Mouse (Mus musculus): Measurements from ENCODE around the gene Tnxb. TPM values are rescaled to one million over a fixed set of nuclear protein-coding genes. Genes with fewer than 3 reads are reported as not detected.

Tnxb gene
- polyA plus RNA-seq, 1 experiment = 34.1 TPM

DNA sequence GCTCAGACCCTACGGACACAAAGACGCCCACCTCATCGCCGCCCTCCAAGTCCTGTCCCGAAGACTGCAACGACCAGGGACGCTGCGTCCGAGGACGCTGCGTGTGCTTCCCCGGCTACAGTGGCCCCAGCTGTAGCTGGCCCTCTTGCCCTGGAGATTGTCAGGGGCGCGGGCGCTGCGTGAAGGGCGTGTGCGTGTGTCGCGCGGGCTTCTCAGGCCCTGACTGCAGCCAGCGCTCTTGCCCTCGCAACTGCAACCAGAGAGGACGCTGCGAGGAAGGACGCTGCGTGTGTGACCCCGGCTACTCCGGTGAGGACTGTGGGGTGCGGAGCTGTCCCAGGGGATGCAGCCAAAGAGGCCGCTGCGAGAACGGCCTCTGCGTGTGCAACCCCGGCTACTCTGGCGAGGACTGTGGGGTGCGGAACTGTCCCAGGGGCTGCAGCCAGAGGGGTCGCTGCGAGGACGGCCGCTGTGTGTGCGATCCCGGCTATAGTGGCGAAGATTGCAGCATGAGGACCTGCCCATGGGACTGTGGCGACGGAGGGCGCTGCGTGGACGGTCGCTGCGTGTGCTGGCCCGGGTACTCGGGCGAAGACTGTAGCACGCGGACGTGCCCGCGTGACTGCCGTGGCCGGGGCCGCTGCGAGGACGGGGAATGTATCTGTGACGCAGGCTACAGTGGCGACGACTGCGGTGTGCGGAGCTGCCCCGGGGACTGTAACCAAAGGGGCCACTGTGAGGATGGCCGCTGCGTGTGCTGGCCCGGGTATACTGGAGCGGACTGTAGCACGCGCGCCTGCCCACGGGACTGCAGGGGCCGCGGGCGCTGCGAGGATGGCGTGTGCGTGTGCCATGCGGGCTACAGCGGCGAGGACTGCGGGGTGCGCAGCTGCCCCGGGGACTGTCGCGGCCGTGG lies 1.1 kb downstream of the Tnxb start:
- Histone ChIP-seq H3K4me3 (ENCODE audit: extremely low read depth, insufficient read depth, insufficient read length) (no peak overlapping the region), H3K4me1 (ENCODE audit: control insufficient read depth, insufficient read depth, insufficient read length) (no peaks in the 10 kb centered on the region; the same call in 1 of the 2 replicates), H3K27ac (ENCODE audit: insufficient read depth, low read length) (no peak overlapping the region), H3K27me3 (ENCODE audit: control insufficient read depth, insufficient read depth, low read length) (peaks cover 10% of the 10 kb centered on the region), H3K36me3 (ENCODE audit: control insufficient read depth, insufficient read depth, low read length) (no peaks in the 10 kb centered on the region)
- WGBS = 26% methylated on average over 93 of the region's 93 CpGs
- no peak for DNase-seq (ENCODE audit: low read depth in 1 of 2, low spot score in 2 of 2)
- no peak for TF ChIP-seq CTCF (IDR thresholded peaks at IDR 0.05; ENCODE audit: extremely low read depth, insufficient read depth, insufficient read length, insufficient replicate concordance)
- TF ChIP-seq POLR2A (IDR thresholded peaks at IDR 0.05; ENCODE audit: low read depth, low read length) = no peak

DNA sequence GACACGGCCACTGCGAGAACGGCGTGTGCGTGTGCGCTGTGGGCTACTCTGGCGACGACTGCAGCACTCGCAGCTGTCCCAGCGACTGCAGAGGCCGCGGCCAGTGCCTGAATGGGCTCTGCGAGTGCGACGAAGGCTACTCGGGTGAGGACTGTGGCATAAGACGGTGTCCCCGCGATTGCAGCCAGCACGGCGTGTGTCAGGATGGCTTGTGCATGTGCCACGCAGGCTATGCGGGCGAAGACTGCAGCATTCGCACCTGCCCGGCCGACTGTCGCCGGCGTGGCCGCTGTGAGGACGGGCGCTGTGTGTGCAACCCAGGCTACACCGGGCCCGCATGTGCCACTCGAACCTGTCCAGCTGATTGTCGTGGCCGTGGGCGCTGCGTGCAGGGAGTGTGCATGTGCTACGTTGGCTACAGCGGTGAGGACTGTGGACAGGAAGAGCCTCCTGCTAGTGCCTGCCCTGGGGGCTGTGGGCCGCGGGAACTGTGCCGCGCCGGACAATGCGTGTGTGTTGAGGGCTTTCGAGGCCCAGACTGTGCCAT lies 2.0 kb downstream of the Tnxb start:
- TF ChIP-seq POLR2A (IDR thresholded peaks at IDR 0.05; ENCODE audit: low read depth, low read length) = no peak
- TF ChIP-seq CTCF (IDR thresholded peaks at IDR 0.05; ENCODE audit: extremely low read depth, insufficient read depth, insufficient read length, insufficient replicate concordance) = no peak
- Histone ChIP-seq H3K27ac (ENCODE audit: insufficient read depth, low read length) (no peak overlapping the region), H3K4me1 (ENCODE audit: control insufficient read depth, insufficient read depth, insufficient read length) (no peaks in the 10 kb centered on the region; the same call in 1 of the 2 replicates), H3K36me3 (ENCODE audit: control insufficient read depth, insufficient read depth, low read length) (no peaks in the 10 kb centered on the region), H3K27me3 (ENCODE audit: control insufficient read depth, insufficient read depth, low read length) (peaks cover 10% of the 10 kb centered on the region), H3K4me3 (ENCODE audit: extremely low read depth, insufficient read depth, insufficient read length) (no peak overlapping the region)
- no peak for DNase-seq (ENCODE audit: low read depth in 1 of 2, low spot score in 2 of 2)
- 42% methylated on average over 49 of the region's 49 CpGs for WGBS

DNA sequence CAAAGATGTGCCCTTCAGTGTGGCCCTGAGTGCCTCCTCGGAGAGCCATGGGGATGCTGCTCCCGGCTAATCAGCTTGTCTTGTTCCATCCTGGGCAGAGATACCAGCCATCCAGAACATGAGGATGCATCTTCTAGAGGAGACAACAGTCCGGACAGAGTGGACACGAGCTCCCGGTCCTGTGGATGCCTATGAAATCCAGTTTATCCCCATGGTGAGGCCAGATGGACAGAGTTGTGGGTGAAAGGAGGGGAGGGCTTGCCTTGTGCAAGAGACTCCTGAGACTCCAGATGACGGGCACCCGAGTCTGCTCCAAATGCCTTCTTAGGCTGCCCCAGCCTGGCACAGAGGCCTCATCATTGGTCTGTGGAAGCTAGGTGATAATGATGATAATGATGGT lies 2.8 kb downstream of the Tnxb start:
- H3K36me3 ChIP-seq (ENCODE audit: control insufficient read depth, insufficient read depth, low read length) = no peaks in the 10 kb centered on the region
- DNase-seq (ENCODE audit: low read depth in 1 of 2, low spot score in 2 of 2) = no peak
- no peak overlapping the region for H3K4me3 ChIP-seq (ENCODE audit: extremely low read depth, insufficient read depth, insufficient read length)
- 85% methylated on average over 7 of the region's 7 CpGs for WGBS
- no peaks in the 10 kb centered on the region; the same call in 1 of the 2 replicates for H3K4me1 ChIP-seq (ENCODE audit: control insufficient read depth, insufficient read depth, insufficient read length)
- peaks cover 9% of the 10 kb centered on the region for H3K27me3 ChIP-seq (ENCODE audit: control insufficient read depth, insufficient read depth, low read length)
- no peak overlapping the region for H3K27ac ChIP-seq (ENCODE audit: insufficient read depth, low read length)
- no peak for TF ChIP-seq POLR2A (IDR thresholded peaks at IDR 0.05; ENCODE audit: low read depth, low read length)
- no peak for TF ChIP-seq CTCF (IDR thresholded peaks at IDR 0.05; ENCODE audit: extremely low read depth, insufficient read depth, insufficient read length, insufficient replicate concordance)

DNA sequence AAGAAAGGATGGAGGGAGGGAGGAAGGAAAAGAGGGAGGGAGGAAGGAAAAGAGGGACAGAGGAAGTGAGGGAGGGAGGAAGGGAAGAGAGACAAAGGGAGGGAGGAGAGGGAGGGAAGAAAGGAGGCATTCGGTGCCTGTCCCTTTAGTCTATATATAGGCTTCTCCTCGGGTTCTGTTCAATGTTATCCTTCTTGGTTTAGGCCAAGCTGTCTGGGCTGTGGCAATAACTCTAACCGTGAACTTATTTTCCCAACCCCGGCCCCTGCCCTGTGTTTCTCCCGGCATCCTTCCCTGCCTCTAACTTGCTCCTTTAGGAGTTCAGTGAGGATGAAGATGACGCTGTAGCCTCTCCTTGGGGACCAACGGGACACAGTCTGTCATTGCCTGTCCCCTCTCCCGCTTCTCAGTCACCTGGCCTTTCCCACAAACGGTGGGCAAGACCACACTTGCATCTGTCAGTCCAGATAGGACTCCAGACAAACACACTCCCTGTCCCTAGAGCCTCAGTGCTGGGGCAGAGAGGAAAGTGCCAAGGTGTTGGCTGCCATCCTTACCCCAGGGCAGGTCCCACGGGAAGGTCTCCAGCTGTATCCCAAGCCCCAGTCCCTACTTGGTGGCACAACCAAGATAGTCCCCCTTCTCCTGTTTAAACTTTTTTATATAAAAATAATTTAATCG lies 4.3 kb downstream of the Tnxb start:
- Histone ChIP-seq H3K4me3 (ENCODE audit: extremely low read depth, insufficient read depth, insufficient read length) (no peak overlapping the region), H3K36me3 (ENCODE audit: control insufficient read depth, insufficient read depth, low read length) (no peaks in the 10 kb centered on the region), H3K27ac (ENCODE audit: insufficient read depth, low read length) (no peak overlapping the region), H3K4me1 (ENCODE audit: control insufficient read depth, insufficient read depth, insufficient read length) (no peaks in the 10 kb centered on the region; the same call in 1 of the 2 replicates), H3K27me3 (ENCODE audit: control insufficient read depth, insufficient read depth, low read length) (peaks cover 9% of the 10 kb centered on the region)
- WGBS = 61% methylated on average over 11 of the region's 11 CpGs
- no peak for TF ChIP-seq POLR2A (IDR thresholded peaks at IDR 0.05; ENCODE audit: low read depth, low read length)
- no peak for TF ChIP-seq CTCF (IDR thresholded peaks at IDR 0.05; ENCODE audit: extremely low read depth, insufficient read depth, insufficient read length, insufficient replicate concordance)
- no peak for DNase-seq (ENCODE audit: low read depth in 1 of 2, low spot score in 2 of 2)

DNA sequence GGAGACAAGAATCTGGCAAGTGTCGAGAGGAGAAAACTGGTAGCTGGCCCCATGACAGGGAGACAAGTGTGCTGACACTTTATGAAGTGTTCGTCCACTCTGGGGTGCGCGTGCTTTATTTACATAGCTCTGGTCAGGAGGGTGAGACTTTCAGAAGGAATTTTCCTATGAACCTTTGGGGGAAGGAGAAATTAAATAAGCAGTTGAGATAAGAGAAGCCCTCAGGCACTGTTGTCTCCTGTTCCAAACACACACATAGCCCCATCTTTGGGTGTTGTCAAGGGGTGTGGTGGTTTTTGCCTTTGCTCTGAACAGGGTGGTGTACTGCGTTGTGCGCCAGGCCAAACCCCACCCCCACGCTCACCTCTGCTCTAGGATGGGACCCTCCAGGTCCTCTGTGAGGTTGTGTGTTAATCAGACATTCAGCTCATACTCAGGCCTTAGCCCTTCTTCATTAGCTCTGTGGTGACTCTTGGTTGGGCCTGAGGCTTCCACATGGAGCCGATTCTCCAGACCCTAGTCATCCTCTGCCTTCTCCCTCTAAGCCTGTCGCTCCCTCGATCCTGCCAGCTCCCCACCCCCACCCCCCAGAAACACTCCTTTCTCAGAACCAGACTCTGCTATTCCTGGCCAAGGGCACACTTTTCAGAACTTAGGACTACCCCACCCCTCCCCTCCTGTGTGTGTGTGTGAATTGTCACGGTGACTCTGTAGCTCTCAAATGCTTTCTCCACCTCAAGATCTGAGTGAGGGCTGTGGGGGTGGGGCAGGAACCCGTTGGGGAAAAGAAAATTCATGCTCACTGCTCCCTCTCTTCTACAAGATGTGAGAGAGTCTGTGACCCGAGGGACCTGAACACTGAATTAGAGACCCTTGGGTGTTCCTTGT lies 5.1 kb downstream of the Tnxb start:
- peaks cover 9% of the 10 kb centered on the region; the same call in 1 of the 2 replicates for H3K27me3 ChIP-seq (ENCODE audit: control insufficient read depth, insufficient read depth, low read length)
- no peaks in the 10 kb centered on the region; the same call in 1 of the 2 replicates for H3K4me1 ChIP-seq (ENCODE audit: control insufficient read depth, insufficient read depth, insufficient read length)
- H3K27ac ChIP-seq (ENCODE audit: insufficient read depth, low read length) = no peak overlapping the region
- WGBS = 71% methylated on average over 13 of the region's 13 CpGs
- DNase-seq (ENCODE audit: low read depth in 1 of 2, low spot score in 2 of 2) = no peak
- no peak for TF ChIP-seq POLR2A (IDR thresholded peaks at IDR 0.05; ENCODE audit: low read depth, low read length)
- TF ChIP-seq CTCF (IDR thresholded peaks at IDR 0.05; ENCODE audit: extremely low read depth, insufficient read depth, insufficient read length, insufficient replicate concordance) = no peak
- no peaks in the 10 kb centered on the region for H3K36me3 ChIP-seq (ENCODE audit: control insufficient read depth, insufficient read depth, low read length)
- H3K4me3 ChIP-seq (ENCODE audit: extremely low read depth, insufficient read depth, insufficient read length) = no peak overlapping the region

DNA sequence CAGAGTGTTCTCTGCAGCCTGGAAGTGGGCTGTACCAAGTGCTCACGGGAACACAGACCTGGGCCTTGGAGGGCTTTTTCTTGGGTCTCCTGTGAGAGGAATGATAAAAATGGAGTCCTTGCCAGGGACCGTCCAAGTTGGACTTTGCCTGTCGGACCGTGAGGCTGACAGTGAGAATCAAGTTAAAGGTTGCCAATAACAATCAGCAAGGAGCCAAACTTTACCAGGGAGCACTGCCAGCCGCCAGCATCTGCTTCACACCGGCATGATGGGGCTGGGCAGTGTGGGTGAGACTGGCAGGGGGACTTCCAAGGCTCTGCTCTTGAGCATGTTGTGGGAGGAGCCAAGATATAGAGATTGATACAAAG lies 5.7 kb downstream of the Tnxb start:
- Histone ChIP-seq H3K27ac (ENCODE audit: insufficient read depth, low read length) (no peak overlapping the region), H3K36me3 (ENCODE audit: control insufficient read depth, insufficient read depth, low read length) (no peaks in the 10 kb centered on the region), H3K4me1 (ENCODE audit: control insufficient read depth, insufficient read depth, insufficient read length) (no peaks in the 10 kb centered on the region; the same call in 1 of the 2 replicates), H3K4me3 (ENCODE audit: extremely low read depth, insufficient read depth, insufficient read length) (no peak overlapping the region), H3K27me3 (ENCODE audit: control insufficient read depth, insufficient read depth, low read length) (peaks cover 7% of the 10 kb centered on the region; the same call in 1 of the 2 replicates)
- 79% methylated on average over 6 of the region's 6 CpGs for WGBS
- TF ChIP-seq CTCF (IDR thresholded peaks at IDR 0.05; ENCODE audit: extremely low read depth, insufficient read depth, insufficient read length, insufficient replicate concordance) = no peak
- no peak for TF ChIP-seq POLR2A (IDR thresholded peaks at IDR 0.05; ENCODE audit: low read depth, low read length)
- DNase-seq (ENCODE audit: low read depth in 1 of 2, low spot score in 2 of 2) = no peak

All from spleen, adult 2 months (tissue).